Mouse (Mus musculus) adrenal gland, postnatal 14 days (tissue): ENCODE data around the gene Gcn1l1. TPM values are rescaled to one million over a fixed set of nuclear protein-coding genes. Genes with fewer than 3 reads are reported as not detected.
"Not testable (repeated sequence)": the region's sequence is repeated elsewhere in the genome, so short reads cannot be mapped to it uniquely, and the experiment has no call there.

Source experiments
- DNase-seq: peaks from one replicate; pipeline ENCODE4 v3.0.0; 2021; ENCODE audit warnings: mixed read lengths
- total RNA-seq: library from RNA; stranded (reverse); gene quantifications from 2 replicates; pipeline ENCODE4 v1.2.3, GENCODE M21; 2021

Gene Gcn1l1
- total RNA-seq, 1 experiment from 2014 or later, result 59.7 TPM

DNA sequence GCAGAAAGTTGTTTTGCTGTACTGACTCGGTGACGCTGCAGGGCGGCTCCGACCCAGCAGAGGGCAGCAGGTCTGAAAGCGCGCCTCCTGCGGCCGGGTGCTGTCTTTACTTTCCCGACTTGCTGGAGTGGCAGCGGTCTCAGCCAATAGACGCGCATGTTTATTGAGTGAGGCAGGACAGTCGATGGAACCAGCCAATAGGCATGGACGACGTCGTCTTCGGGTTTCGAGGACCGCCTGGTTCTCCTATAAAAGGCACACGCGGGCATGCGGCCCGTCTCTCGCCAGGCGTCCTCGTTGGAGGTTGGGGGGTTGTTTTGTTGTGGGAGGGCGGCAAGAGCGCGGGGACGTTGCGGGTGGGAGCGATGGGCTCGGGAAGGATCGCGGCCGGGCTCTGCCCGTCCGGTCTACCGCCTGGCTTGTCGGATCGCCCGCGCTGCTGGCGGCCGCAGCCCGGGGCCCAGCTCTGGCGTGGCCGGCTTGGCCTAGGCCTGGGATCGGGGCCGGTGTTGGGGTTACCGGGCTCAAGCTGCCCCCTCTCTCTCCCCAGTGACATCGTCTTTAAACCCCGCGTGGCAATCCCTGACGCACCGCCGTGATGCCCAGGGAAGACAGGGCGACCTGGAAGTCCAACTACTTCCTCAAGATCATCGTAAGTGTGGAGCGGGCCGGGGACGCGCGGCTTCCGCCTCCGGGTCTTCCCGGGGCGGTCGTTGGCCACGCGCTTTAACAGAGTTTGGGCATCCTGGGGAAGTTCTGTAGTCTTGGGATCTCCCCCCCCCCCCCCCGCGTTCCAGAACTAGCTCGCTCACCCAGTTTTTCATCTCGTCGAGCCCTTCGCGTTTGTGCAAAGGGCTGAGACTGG lies 5.6 kb upstream of the Gcn1l1 start, which contains the start of gene Rplp0:
Rplp0 (plus strand) TSS at position 231 of the 865 bp plus-strand sequence.
- peak; percentile 100 for DNase-seq

DNA sequence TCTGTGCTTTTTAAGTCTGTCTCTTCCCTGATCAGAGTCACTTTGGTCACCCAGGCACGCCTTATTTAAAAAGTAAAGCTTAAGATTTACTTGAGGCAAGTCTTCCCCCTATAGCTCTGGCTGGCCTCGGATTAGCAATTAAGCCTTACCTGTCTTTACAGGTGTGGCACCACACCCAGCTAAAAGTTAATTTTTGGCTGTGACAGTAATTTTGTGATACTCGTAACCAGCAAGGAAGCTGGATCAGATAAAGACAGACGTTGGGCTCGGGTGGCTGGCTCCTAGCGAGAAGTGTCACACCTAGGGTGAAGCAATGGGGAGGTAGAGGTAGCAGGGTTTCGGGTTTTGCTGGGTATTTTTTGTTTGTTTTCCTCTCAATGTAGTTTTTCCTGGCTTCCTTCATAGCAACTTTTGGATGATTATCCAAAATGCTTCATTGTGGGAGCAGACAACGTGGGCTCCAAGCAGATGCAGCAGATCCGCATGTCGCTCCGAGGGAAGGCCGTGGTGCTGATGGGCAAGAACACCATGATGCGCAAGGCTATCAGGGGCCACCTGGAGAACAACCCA lies 4.6 kb upstream of the Gcn1l1 start:
- no peak for DNase-seq

DNA sequence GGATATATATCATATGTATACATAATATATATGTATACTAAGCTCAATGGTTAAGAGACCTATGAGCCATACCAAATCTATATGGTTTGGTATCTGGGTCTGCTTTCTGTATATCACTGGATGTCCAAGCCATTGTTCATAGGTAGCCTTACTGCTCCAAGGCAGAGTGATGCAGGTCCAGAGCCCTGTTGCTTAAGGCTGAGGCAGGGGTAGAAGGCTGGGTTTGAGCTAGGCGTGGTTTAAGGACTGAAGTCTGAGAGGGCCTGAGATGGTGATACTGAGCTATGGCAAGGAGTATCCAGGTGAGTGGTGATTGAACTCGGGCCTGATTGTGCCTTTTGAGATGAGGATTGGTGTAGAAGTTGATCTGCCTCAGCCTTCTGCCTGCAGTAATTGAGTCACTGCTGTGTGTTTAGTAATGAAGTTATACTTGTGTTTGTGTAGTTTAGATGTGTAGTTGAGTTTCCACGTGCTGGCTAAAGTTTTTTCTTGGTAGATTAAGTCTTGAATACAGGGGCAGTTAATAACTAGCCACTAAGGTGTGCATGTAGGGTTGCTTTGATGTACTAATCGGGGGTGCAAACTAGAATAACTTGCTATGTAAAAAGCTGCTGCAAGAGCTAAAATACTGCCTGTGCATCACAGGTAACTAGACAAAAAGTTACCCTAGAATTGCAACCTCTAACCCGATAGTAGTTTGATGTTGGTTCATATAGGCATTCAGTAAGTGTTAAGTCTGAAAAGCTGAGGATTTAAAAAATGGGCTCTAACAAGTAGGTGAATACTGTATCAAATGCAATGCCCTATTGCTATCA lies 1.1 kb upstream of the Gcn1l1 start:
- DNase-seq, result no peak

DNA sequence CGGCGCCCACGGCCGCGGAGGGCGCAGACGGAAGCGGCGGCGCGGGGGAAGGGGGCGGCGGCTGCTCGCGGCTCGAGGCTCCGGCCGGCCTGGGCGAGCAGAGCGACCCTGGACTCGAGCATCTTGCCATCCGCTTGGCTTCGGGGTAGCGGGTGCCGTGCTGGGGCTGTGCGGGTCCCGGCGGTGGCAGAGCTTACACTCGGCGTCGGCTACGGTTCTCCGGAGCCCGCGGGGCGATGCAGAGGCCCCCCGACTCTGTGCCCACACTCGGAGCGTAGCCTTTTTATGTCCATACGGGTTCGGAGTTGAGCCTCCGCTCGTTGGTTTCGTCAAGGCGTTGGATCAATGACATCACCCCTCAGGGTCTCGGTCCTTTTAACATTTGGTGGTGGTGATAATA lies 349 bp downstream of the Gcn1l1 start:
- DNase-seq, result no peak

DNA sequence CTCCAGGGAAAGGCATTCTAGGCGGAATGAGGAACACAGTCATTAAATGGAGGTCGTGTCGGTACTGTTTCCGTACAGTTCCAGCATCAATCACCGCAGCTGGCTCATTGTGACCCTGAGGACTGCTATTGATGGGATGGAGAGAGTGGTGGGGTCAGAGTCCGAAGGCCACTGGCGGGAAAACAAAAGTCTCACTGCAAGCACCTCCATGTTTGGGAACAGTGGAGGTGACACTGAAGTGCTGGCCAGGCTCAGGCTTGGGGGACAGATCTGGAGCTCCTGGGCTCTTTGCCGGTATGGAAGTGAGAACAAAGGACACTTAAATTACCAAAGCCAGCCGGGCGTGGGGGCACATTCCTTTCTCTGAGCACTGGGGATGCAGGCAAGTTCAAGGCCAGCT lies 3.6 kb downstream of the Gcn1l1 start:
- peak; percentile 77 for DNase-seq

DNA sequence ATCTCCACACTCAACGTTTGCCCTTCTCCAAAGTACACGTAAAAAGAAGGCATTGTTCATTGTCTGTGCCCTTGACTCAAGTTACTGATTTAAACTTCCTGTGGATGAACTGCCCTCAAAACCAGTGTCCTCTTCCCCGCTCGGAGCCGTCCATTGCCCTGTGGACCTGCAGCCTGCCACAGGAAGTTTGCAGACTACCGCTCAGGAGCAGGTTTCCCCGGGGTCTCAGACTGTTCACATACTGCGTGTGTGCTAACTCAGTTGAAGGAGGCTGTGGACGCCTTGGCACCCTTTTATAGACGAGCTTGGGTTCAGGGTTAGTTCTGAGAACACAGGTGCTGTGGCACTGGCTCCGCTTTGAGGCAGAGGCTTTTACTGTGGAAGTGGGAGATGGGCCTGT lies 4.3 kb downstream of the Gcn1l1 start:
- peak; percentile 29 for DNase-seq

DNA sequence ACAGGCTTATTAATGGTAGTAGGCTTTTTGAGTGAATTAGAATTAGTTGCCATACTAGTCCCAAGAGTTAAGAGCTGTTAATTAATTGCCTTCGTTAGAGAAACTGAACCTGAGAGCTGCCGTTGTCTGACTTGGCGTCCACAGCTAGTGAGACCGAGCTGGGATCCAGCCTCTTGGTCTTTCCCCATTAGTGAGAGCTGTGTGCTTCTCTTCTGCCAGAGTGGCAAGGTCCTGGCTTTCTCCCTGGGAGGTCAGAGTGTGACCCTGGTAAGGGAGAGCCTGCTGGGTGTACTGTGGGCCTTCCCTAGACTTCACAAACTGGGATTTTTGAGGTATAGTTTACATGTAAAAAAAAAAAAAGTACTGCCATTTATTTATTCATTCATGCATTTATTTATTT lies 4.7 kb downstream of the Gcn1l1 start:
- DNase-seq, result peak; percentile 33

DNA sequence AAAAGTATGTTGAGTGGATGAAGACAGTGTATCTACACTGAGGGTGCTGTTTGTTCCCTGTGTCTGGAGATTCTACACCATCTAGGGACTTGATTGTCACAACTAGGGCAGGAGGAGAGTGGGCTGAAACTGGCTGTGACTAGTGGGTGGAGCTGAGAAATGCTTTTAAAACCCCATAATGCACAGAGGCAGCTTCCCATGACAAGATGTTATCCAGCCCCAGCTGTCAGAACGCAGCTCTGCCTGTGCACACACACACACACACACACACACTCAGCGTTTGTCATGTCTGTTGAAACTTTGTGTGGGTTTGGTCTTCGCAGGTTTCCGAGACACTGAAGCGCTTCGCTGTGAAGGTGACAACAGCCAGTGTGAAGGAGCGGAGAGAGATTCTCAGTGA lies 6.0 kb downstream of the Gcn1l1 start:
- DNase-seq, result no peak

DNA sequence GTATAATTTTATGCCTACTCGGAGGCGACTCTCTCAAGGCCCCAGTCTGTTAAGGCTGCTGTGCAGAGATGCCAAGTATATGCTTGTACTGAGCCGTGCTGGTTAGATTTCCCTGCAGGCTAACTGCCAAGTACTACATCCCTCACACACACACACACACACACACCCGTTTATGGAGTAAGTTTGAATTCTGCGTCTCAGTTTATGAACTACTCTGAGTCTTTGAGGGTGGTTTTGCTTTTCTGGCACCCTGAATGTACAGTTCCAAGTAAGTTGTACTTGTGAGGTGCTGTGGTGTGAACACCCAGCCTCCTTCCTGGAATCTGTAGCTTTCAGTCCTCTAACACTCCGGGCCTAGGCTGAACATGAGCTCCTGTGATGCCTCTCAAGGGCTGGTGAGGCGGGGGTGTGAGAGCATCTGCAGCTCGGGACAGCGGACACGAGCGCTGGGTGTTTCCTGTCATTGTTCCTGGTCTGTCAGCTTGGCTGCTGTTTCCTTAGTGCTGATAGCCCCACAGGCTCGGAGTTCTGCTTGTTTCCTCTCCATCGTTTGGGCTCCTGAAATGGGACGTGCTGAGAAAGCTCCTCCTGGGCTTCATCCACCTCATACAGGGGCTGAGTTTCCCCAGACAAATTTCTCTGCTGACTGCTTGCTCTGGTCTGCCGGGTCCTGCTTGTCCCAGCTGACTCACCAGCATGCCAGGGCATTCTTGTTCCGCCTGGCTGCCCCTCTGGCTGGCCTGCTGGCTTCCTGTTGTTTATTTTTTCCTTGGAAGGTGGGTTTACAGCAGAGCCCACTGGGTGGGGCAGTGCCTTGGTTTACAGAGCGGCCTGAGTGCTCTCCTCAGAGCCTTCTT lies 7.9 kb downstream of the Gcn1l1 start:
- peak; percentile 56 for DNase-seq

DNA sequence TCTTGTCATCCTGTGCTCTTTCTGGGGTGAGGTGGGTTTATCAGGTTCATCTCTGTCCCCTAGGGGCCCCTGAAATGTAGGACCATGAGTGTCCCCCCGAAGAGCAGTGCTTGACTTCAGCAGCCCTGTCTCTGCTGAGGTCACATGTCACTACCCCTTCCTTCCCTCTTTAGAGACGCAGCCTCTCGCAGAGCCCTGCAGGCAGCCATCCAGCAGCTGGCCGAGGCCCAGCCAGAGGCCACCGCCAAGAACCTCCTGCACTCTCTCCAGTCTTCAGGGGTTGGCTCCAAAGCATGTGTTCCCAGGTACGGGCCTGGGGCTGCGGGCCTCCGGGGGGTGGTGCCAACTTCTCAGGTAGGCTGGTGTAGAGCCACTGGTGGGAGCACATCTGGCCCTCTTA lies 9.9 kb downstream of the Gcn1l1 start:
- DNase-seq, result peak; percentile 54

DNA sequence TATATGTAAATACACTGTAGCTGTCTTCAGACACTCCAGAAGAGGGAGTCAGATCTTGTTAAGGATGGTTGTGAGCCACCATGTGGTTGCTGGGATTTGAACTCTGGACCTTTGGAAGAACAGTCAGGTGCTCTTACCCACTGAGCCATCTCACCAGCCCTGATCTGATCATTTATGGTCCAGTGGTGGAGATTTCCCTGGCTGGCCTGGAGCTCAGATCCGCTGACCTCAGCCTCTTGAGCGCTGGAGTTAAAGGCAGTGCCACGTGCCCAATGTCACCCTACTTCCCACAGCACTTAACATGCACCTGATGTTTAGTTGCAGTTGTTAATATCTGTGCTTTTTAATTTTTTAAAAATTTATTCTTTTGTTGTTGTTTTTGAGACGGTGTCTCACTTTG lies 12.6 kb downstream of the Gcn1l1 start:
- DNase-seq, result not testable (repeated sequence)

DNA sequence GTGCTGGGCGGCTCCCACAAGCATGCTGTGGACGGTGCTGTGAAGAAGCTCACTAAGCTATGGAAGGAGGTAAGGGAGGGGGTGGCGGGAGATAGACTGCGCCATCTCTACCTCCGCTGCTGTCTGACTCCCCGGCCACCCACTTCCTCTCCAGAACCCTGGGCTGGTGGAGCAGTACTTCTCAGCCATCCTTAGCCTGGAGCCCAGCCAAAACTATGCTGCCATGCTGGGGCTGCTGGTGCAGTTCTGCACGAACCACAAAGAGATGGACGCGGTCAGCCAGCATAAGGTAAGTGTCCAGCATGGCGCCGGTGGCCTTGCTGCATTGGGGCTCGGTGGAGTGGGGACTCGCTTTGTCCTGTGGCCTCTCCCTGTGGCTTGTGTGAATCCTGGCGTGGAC lies 13.9 kb downstream of the Gcn1l1 start:
- DNase-seq, result no peak

DNA sequence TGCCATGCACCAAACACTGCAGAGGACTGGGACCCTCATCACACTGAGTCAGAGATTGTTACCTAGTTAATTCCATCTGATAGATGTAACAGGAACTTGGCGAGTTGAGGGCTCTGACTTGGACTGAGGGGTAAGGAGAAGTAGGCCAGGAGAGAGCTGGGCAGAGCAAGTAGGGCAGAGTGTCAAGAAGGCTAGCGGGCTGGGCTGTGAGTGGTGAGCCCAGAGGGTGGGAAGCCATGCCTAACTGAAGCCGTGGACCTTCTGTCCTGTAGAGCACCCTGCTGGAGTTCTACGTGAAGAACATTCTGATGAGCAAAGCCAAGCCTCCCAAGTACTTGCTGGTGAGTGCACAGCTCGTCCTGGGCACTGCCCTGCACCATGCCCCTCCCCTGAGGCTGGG lies 14.3 kb downstream of the Gcn1l1 start:
- no peak for DNase-seq

DNA sequence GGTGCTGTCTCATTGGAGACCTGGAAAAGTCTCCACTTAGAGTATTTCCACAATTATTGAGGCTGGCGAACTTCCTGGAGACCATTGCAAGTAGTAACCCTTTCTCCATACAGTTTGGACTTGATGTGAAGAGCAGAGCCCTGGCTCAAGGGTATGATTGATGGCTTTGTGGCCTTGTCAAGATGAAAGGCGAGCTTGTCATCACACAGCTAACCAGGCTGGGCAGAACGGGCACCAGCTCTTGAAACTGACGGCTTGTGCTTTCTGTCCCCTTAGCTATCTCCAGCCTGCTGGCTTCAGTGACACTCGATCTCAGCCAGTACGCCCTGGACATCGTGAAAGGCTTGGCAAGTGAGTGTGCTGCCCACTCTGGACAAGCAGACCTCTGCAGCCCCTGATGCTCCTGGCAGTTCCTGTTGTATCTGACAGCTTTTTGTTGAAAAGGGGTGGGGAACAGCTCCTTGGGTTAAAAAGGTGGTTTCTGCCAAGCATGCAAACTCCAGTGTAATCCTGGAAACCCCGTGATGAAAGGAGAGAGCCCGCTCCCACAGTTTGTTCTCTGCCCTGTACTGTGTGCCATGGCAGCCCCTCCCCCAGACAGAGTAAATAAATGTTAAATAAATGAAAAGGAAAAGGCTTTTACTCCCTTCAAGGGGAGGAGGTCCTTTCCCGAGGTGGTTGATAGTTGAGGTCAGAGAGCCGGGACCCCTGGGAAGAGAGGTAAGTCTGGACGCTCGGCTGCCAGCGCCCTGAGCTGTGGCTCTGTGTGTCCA lies 15.4 kb downstream of the Gcn1l1 start:
- DNase-seq, result peak; percentile 66

DNA sequence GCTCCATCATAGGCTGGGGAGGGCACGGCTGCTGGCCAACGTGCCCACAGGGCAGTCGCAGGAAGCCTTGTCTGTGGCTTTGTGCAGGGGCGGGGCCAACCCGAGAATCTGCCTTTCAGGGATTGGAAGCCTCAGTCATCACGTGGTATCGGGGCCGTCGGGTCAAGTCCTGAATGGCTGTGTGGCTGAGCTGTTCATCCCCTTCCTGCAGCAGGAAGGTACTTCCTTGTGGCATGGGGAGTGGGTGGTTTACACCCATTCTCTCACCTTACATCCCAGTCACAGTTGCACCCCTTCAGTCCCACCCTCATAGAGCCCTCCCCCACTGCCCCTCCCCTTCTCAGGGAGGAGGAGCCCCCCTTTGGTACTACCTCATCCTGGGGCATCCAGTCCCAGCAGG lies 16.6 kb downstream of the Gcn1l1 start:
- DNase-seq, result no peak

DNA sequence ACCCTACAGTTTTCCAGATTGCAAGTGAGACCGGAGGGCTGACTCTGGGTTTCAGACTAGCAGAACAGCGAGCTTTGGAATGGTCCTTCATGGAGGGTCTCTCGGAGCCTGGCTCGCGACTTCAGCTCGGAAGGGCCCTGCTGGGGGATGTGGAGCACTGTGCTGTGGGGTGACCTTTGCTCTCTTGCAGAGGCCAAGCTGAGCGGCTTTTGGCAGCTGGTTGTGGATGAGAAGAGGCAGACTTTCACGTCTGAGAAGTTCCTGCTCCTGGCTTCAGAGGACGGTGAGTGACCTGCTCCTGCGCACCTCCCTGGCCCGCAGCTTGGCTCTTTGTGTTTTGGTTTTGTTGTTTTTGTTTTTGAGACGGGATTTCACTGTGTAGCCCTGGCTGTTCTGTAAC lies 20.6 kb downstream of the Gcn1l1 start:
- no peak for DNase-seq

DNA sequence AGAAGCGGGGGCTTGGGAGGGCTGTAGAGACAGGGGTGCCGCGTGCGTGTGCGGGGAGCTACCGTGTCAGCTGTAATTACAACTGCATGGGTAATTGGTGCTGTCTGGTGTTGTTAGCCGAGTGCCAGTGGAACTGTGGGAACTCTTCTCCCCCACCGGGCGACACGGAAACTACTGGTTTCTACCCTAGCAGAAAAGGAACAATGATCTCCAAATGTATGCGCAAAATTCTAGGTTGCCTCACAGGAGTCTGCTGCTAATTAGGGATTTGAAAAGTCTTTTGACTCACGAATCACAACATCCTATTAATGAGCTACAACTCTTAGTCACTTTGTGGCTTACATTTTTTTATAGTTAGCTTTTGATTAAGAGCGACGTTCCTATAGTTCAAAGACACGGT lies 21.1 kb downstream of the Gcn1l1 start:
- no peak for DNase-seq

DNA sequence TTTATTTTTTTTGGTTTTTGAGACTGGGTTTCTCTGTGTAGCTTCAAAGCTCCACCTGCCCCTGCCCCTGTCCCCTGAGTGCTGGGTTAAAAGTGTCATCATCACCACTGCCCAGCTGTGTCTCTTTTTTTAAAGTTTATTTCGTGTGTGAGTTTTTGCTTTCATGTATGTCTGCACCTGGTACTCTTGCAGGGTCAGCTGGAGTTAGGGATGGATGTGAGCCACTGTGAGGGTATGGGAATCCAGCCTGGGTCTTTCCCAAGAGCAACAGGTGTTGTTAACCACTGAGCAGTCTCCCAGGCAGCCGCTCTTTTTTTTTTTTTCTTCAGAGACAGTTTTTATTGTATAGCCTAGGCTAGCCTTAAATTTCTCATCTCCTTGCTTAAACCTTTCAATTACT lies 21.7 kb downstream of the Gcn1l1 start:
- no peak for DNase-seq

DNA sequence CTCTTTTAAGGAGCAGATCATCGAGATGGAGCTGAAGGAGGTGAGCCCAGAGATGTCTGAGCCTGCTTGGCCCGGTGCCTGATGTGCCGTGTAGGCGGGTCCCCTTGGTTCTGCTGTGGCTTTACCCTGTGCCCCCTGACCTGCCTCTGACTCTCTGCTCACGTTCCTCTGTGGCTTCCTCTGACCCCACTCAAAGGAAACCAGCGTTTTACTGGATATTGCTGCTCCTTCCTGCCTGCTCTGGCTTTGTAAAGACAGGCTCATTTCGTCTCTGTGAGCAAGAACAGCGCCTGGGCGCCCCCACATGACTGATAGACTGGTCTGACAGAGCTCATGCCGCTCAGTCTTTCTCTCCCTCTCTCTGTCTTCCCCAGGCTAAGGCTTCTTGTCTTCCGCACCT lies 26.0 kb downstream of the Gcn1l1 start:
- DNase-seq, result no peak

DNA sequence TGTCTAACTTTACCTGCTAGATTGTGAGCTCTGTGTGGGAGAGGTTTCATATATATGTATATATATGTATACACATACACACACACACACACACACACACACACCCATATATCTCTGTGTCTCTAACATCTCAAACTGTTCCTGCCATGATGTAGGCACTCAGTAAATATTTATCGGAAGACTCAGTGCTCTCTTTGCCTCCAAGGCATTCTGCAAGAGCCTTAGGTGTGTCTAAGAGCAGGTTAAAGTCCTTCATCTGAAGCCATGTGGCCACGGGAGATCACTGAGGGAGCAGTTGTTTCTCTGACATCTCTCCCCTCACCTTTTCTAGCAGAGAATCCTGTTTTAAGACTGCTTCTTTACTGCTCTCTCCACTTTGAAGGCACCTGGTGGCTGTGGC lies 26.5 kb downstream of the Gcn1l1 start:
- no peak for DNase-seq

DNA sequence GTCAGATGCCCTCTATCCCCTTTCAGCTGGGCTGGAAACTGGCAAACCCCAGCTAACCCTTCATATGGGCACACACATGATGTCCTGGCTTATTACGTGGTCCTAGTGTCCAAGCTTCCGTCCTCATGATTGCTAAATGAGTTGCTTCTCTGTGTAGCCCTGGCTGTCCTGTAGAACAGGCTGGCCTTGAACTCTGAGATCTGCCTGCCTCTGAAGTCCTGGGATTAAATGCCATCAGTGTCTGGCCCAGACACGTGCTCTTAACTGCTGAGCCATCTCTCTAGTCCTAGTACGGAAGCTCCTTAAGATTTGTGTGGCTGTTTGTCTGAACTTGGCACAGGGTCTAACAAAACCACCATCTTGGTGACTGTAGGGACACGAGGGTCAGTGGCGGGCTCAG lies 38.5 kb downstream of the Gcn1l1 start:
- peak; percentile 28 for DNase-seq
